In the genomic region with DNA sequence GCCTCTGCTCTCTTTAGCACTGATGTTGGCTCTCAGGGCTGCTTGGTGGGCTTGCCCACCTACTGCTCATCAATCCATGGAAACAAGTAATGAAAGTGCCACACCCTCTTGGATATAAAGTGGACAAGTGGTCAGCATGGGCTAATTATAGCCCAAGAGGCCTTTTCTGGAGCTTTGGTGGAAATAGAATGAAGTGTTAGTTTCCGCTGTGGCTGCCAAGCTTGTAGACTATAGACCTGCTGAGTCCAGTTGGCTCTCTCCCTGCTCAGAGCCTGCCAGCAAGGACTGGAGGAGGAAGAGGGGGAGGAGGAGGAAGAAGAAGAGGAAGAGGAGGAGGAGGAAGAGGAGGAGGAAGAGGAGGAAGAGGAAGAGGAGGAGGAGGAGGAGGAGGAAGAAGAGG, we compare ENCODE assay signal across 14 mouse cellular contexts. TPM values are rescaled to one million over a fixed set of nuclear protein-coding genes. Genes with fewer than 3 reads are reported as not detected.
DNase-seq lines count a peak whose midpoint lies in the region; ATAC-seq and TF ChIP-seq lines count a peak whose summit lies in the region.
"Had no signal": no experiment of that assay in that cellular context is flagged by ENCODE, and none has a peak within 500 bp of the region (broad histone marks: within the 10 kb centered on the region; RNA-seq: fewer than 3 reads in every experiment).

No protein-coding gene starts in this region.

- TF ChIP-seq POLR2A in testis, adult 2 months (IDR thresholded peaks at IDR 0.05; ENCODE audit: control insufficient read depth, low read depth, low read length), result no peak

- no peak for ATAC-seq in embryonic facial prominence, embryonic 14.5 days (ENCODE audit: low read depth)
- 0 out of 2 replicates have a peak, but pooled peaks have one; percentile 38 for ATAC-seq in stomach, postnatal 0 days (ENCODE audit: low FRiP score, low TSS enrichment)
- no peak for ATAC-seq in CD4-positive, CD25-positive, alpha-beta regulatory T cell, adult 4 months

- H3K9me3 ChIP-seq in embryonic facial prominence, embryonic 14.5 days (ENCODE audit: control insufficient read depth, low read length), result no peaks in the 10 kb centered on the region
- no peaks in the 10 kb centered on the region for H3K9me3 ChIP-seq in embryonic facial prominence, embryonic 10.5 days
- H3K9me3 ChIP-seq in stomach, postnatal 0 days (ENCODE audit: control insufficient read depth, low read length), result no peaks in the 10 kb centered on the region
- H3K9me3 ChIP-seq: forebrain, embryonic 10.5 days; liver, embryonic 15.5 days had no signal

- H3K9ac ChIP-seq in embryonic facial prominence, embryonic 14.5 days (ENCODE audit: low read depth, low read length), result no peak overlapping the region
- H3K9ac ChIP-seq in stomach, postnatal 0 days (ENCODE audit: low read length), result no peak overlapping the region
- H3K9ac ChIP-seq: liver, embryonic 15.5 days had no signal

- 79% methylated on average over 1 of the region's 1 CpGs for whole genome bisulfite sequencing in embryonic facial prominence, embryonic 14.5 days
- 83% methylated on average over 1 of the region's 1 CpGs for WGBS in embryonic facial prominence, embryonic 10.5 days
- 77% methylated on average over 1 of the region's 1 CpGs for WGBS in stomach, postnatal 0 days

- TF ChIP-seq EP300 in stomach, postnatal 0 days (optimal IDR thresholded peaks at IDR 0.05), result no peak

- peak overlapping the region; percentile 30; the same call in 1 of the 2 replicates for H3K27ac ChIP-seq in embryonic facial prominence, embryonic 14.5 days (replicated peaks; ENCODE audit: low read depth, low read length)
- no peak overlapping the region for H3K27ac ChIP-seq in embryonic facial prominence, embryonic 10.5 days (replicated peaks)
- 0 out of 2 replicates have a peak overlapping the region, but pooled peaks have one; percentile 49 for H3K27ac ChIP-seq in testis, adult 2 months (ENCODE audit: control insufficient read depth, insufficient read depth, low read depth, low read length)
- peak overlapping the region; percentile 49; the same call in 1 of the 2 replicates for H3K27ac ChIP-seq in stomach, postnatal 0 days (replicated peaks)
- H3K27ac ChIP-seq: forebrain, embryonic 10.5 days; liver, embryonic 15.5 days had no signal

- no peak for TF ChIP-seq CTCF in testis, adult 2 months (IDR thresholded peaks at IDR 0.05; ENCODE audit: control insufficient read depth, insufficient read depth, insufficient replicate concordance, low read depth, low read length)
- TF ChIP-seq CTCF in stomach, postnatal 0 days (IDR thresholded peaks at IDR 0.05; ENCODE audit: low read depth), result no peak

- no peak overlapping the region for H3K4me2 ChIP-seq in embryonic facial prominence, embryonic 14.5 days (ENCODE audit: low read depth, low read length)
- no peak overlapping the region for H3K4me2 ChIP-seq in stomach, postnatal 0 days (replicated peaks; ENCODE audit: low read depth)
- H3K4me2 ChIP-seq: liver, embryonic 15.5 days had no signal

- no peaks in the 10 kb centered on the region for H3K4me1 ChIP-seq in embryonic facial prominence, embryonic 14.5 days (ENCODE audit: control insufficient read depth, insufficient read depth, low read length)
- H3K4me1 ChIP-seq in embryonic facial prominence, embryonic 10.5 days, result no peaks in the 10 kb centered on the region
- H3K4me1 ChIP-seq in testis, adult 2 months (ENCODE audit: control insufficient read depth, insufficient read depth, low read length), result no peaks in the 10 kb centered on the region
- no peaks in the 10 kb centered on the region for H3K4me1 ChIP-seq in stomach, postnatal 0 days (replicated peaks; ENCODE audit: control insufficient read depth, insufficient read depth)
- H3K4me1 ChIP-seq: forebrain, embryonic 10.5 days; liver, embryonic 15.5 days had no signal

- intact Hi-C loops in heart, postnatal 36 days (cut with DNase I), result no loop called here
- intact Hi-C loops in left cerebral cortex, postnatal 14 days (cut with DNase I), result no loop called here

- H3K27me3 ChIP-seq in embryonic facial prominence, embryonic 14.5 days (replicated peaks; ENCODE audit: control insufficient read depth, insufficient read depth, low read length), result no peaks in the 10 kb centered on the region
- no peaks in the 10 kb centered on the region for H3K27me3 ChIP-seq in embryonic facial prominence, embryonic 10.5 days (replicated peaks; ENCODE audit: low read depth, poor library complexity, severe bottlenecking)
- no peaks in the 10 kb centered on the region for H3K27me3 ChIP-seq in testis, adult 2 months (ENCODE audit: control insufficient read depth, insufficient read depth, low read length)
- H3K27me3 ChIP-seq in stomach, postnatal 0 days (ENCODE audit: control insufficient read depth, insufficient read depth, low read length), result no peaks in the 10 kb centered on the region
- H3K27me3 ChIP-seq: liver, embryonic 15.5 days had no signal

- no peak for DNase-seq in embryonic facial prominence, embryonic 14.5 days (ENCODE audit: low spot score)
- DNase-seq in embryonic facial prominence, embryonic 10.5 days (ENCODE audit: low spot score), result no peak
- DNase-seq in testis, postnatal 14 days (ENCODE audit: low spot score), result no peak
- peak; percentile 29 to 49 for DNase-seq in heart, postnatal 36 days
- DNase-seq in stomach, postnatal 0 days (ENCODE audit: low spot score), result no peak
- no peak for DNase-seq in left cerebral cortex, postnatal 14 days (ENCODE audit: low spot score in 2 of 2)
- DNase-seq: kidney, adult 9 months; midbrain, embryonic 14.5 days had no signal

- H3K36me3 ChIP-seq in embryonic facial prominence, embryonic 14.5 days (ENCODE audit: control insufficient read depth, insufficient read depth, low read length), result no peaks in the 10 kb centered on the region
- H3K36me3 ChIP-seq in embryonic facial prominence, embryonic 10.5 days (replicated peaks), result no peaks in the 10 kb centered on the region
- no peaks in the 10 kb centered on the region for H3K36me3 ChIP-seq in testis, adult 2 months (ENCODE audit: control insufficient read depth, insufficient read depth, low read length)
- H3K36me3 ChIP-seq in stomach, postnatal 0 days (ENCODE audit: control insufficient read depth, insufficient read depth, low read length), result no peaks in the 10 kb centered on the region
- H3K36me3 ChIP-seq: forebrain, embryonic 10.5 days; liver, embryonic 15.5 days had no signal

- H3K4me3 ChIP-seq in embryonic facial prominence, embryonic 14.5 days (ENCODE audit: low read depth, low read length), result no peak overlapping the region
- H3K4me3 ChIP-seq in embryonic facial prominence, embryonic 10.5 days, result no peak overlapping the region
- H3K4me3 ChIP-seq in testis, adult 2 months (ENCODE audit: control insufficient read depth, low read depth, low read length), result no peak overlapping the region
- H3K4me3 ChIP-seq in stomach, postnatal 0 days (ENCODE audit: low read depth, low read length), result no peak overlapping the region
- H3K4me3 ChIP-seq: forebrain, embryonic 10.5 days; liver, embryonic 15.5 days had no signal

RNA-seq across cellular contexts. Expression of a gene that starts 11.3 kb away (rescaled TPM):
- 5.8 and 6.4 TPM in 2 replicates for polyA plus RNA-seq in embryonic facial prominence, embryonic 14.5 days (2014; fragmentation: Nextera tagmentation; extraction: Ambion mirVana)
- polyA plus RNA-seq in embryonic facial prominence, embryonic 10.5 days (2016; fragmentation: Nextera tagmentation; extraction: Ambion mirVana), result 2.7 and 3.9 TPM in 2 replicates
- 4.2 and 4.8 TPM in 2 replicates for polyA plus RNA-seq in testis, adult 2 months (2012; rRNA removed)
- total RNA-seq in heart, postnatal 36 days (2021), result 1 to 10 TPM; 2.5 to 3.7 TPM
- polyA plus RNA-seq in stomach, postnatal 0 days (2015; fragmentation: Nextera tagmentation; extraction: Ambion mirVana), result 13.8 and 16.5 TPM in 2 replicates
- under 1 TPM in 1 of 2 experiments, not detected in 1; 0.13 TPM for total RNA-seq in left cerebral cortex, postnatal 14 days (2021)
- under 1 TPM in 1 of 2 experiments, not detected in 1; 0.31 TPM for polyA plus RNA-seq in CD4-positive, CD25-positive, alpha-beta regulatory T cell, adult 4 months (2017; shearing (Covaris generic))
- total RNA-seq: granulocyte monocyte progenitor cell, adult 5-6 weeks; MEL had no signal

RNA-seq across cellular contexts. Expression of a gene that starts 26.8 kb away (rescaled TPM):
- 182 and 204 TPM in 2 replicates for polyA plus RNA-seq in embryonic facial prominence, embryonic 14.5 days (2014; fragmentation: Nextera tagmentation; extraction: Ambion mirVana)
- polyA plus RNA-seq in embryonic facial prominence, embryonic 10.5 days (2016; fragmentation: Nextera tagmentation; extraction: Ambion mirVana), result 96.4 and 106 TPM in 2 replicates
- 112 and 119 TPM in 2 replicates for polyA plus RNA-seq in testis, adult 2 months (2012; rRNA removed)
- total RNA-seq in heart, postnatal 36 days (2021), result 100 to 1,000 TPM; 106 to 113 TPM
- polyA plus RNA-seq in stomach, postnatal 0 days (2015; fragmentation: Nextera tagmentation; extraction: Ambion mirVana), result 317 and 326 TPM in 2 replicates
- total RNA-seq in left cerebral cortex, postnatal 14 days (2021), result 100 to 1,000 TPM; 291 TPM
- polyA plus RNA-seq in CD4-positive, CD25-positive, alpha-beta regulatory T cell, adult 4 months (2017; shearing (Covaris generic)), result 100 to 1,000 TPM; 218 TPM

RNA-seq across cellular contexts. Expression of a gene that starts 26.8 kb away (rescaled TPM):
- polyA plus RNA-seq in embryonic facial prominence, embryonic 14.5 days (2014; fragmentation: Nextera tagmentation; extraction: Ambion mirVana), result 9.9 and 12.2 TPM in 2 replicates
- polyA plus RNA-seq in embryonic facial prominence, embryonic 10.5 days (2016; fragmentation: Nextera tagmentation; extraction: Ambion mirVana), result 7.9 and 10.7 TPM in 2 replicates
- polyA plus RNA-seq in testis, adult 2 months (2012; rRNA removed), result 3.4 and 3.7 TPM in 2 replicates
- 1 to 10 TPM; 2.1 to 3.3 TPM for total RNA-seq in heart, postnatal 36 days (2021)
- 7.5 and 10.1 TPM in 2 replicates for polyA plus RNA-seq in stomach, postnatal 0 days (2015; fragmentation: Nextera tagmentation; extraction: Ambion mirVana)
- 1 to 10 TPM; 5.9 to 7.3 TPM for total RNA-seq in left cerebral cortex, postnatal 14 days (2021)
- 1 to 10 TPM; 3.3 to 5.3 TPM for polyA plus RNA-seq in CD4-positive, CD25-positive, alpha-beta regulatory T cell, adult 4 months (2017; shearing (Covaris generic))

RNA-seq across cellular contexts. Expression of a gene that starts 28.7 kb away (rescaled TPM):
- 149 and 172 TPM in 2 replicates for polyA plus RNA-seq in embryonic facial prominence, embryonic 14.5 days (2014; fragmentation: Nextera tagmentation; extraction: Ambion mirVana)
- 210 and 215 TPM in 2 replicates for polyA plus RNA-seq in embryonic facial prominence, embryonic 10.5 days (2016; fragmentation: Nextera tagmentation; extraction: Ambion mirVana)
- polyA plus RNA-seq in testis, adult 2 months (2012; rRNA removed), result 26.6 and 27.7 TPM in 2 replicates
- total RNA-seq in heart, postnatal 36 days (2021), result 10 to 100 TPM; 32.7 to 38.0 TPM
- polyA plus RNA-seq in stomach, postnatal 0 days (2015; fragmentation: Nextera tagmentation; extraction: Ambion mirVana), result 81.0 and 83.6 TPM in 2 replicates
- total RNA-seq in left cerebral cortex, postnatal 14 days (2021), result 10 to 100 TPM; 41.3 to 54.2 TPM
- polyA plus RNA-seq in CD4-positive, CD25-positive, alpha-beta regulatory T cell, adult 4 months (2017; shearing (Covaris generic)), result 100 to 1,000 TPM; 123 to 141 TPM

RNA-seq across cellular contexts. Expression of a gene that starts 36.8 kb away (rescaled TPM):
- 11.6 and 13.0 TPM in 2 replicates for polyA plus RNA-seq in embryonic facial prominence, embryonic 14.5 days (2014; fragmentation: Nextera tagmentation; extraction: Ambion mirVana)
- 5.0 and 7.2 TPM in 2 replicates for polyA plus RNA-seq in embryonic facial prominence, embryonic 10.5 days (2016; fragmentation: Nextera tagmentation; extraction: Ambion mirVana)
- polyA plus RNA-seq in testis, adult 2 months (2012; rRNA removed), result 1.9 and 2.3 TPM in 2 replicates
- total RNA-seq in heart, postnatal 36 days (2021), result 10 to 100 TPM; 19.7 to 20.0 TPM
- polyA plus RNA-seq in stomach, postnatal 0 days (2015; fragmentation: Nextera tagmentation; extraction: Ambion mirVana), result 3.2 and 3.6 TPM in 2 replicates
- total RNA-seq in left cerebral cortex, postnatal 14 days (2021), result 1 to 10 TPM; 5.1 to 5.3 TPM
- under 1 TPM; 0.31 to 0.56 TPM for polyA plus RNA-seq in CD4-positive, CD25-positive, alpha-beta regulatory T cell, adult 4 months (2017; shearing (Covaris generic))
- total RNA-seq: granulocyte monocyte progenitor cell, adult 5-6 weeks; MEL had no signal

Comparison
In these comparisons a context has a peak if more than half of its experiments do, and no peak if none do; other contexts are left out.
1. DNase-seq: peak in heart, postnatal 36 days (2 of 2); none in embryonic facial prominence, embryonic 14.5 days (single experiment), embryonic facial prominence, embryonic 10.5 days (single experiment), testis, postnatal 14 days (single experiment), stomach, postnatal 0 days (single experiment) and left cerebral cortex, postnatal 14 days (0 of 2).